Mouse (Mus musculus) neural tube, embryonic 14.5 days (tissue): Measurements from ENCODE around the gene Vps8. TPM values are rescaled to one million over a fixed set of nuclear protein-coding genes. Genes with fewer than 3 reads are reported as not detected.

ENCODE experiments used
- ATAC-seq: fragments of 200-750 bp; cut with Nextera tagmentation; 2 replicates; pipeline ENCODE4 v1.8.0; 2017; ENCODE audit warnings: low read depth, mild to moderate bottlenecking, moderate TSS enrichment, moderate library complexity
- H3K27ac ChIP-seq: fragments of 300-500 bp; sonication (generic); 2 replicates; pipeline ENCODE4 v1.5.1; 2014; ENCODE audit warnings: low read depth, mild to moderate bottlenecking, control low read depth, low read length, moderate library complexity, mixed read lengths
- H3K27me3 ChIP-seq: fragments of 300-500 bp; sonication (generic); 2 replicates; pipeline ENCODE4 v1.6.1; 2014; ENCODE audit warnings: low read length; ENCODE audit not compliant: control insufficient read depth, insufficient read depth
- H3K36me3 ChIP-seq: fragments of 300-500 bp; sonication (generic); 2 replicates; pipeline ENCODE4 v1.6.1; 2014; ENCODE audit warnings: low read length, mixed read lengths; ENCODE audit not compliant: control insufficient read depth, insufficient read depth
- H3K4me1 ChIP-seq: fragments of 300-500 bp; sonication (generic); 2 replicates; pipeline ENCODE4 v1.6.1; 2014; ENCODE audit warnings: low read length; ENCODE audit not compliant: control insufficient read depth, insufficient read depth
- H3K4me2 ChIP-seq: fragments of 300-500 bp; sonication (generic); 2 replicates; pipeline ENCODE4 v1.6.1; 2014; ENCODE audit warnings: mild to moderate bottlenecking, low read depth, low read length, control low read depth
- H3K4me3 ChIP-seq: fragments of 300-500 bp; sonication (generic); 2 replicates; pipeline ENCODE4 v1.5.1; 2014; ENCODE audit warnings: low read depth, low read length, control low read depth, mixed read lengths
- H3K9ac ChIP-seq: fragments of 300-500 bp; sonication (generic); replicated peaks from 2 replicates; pipeline ENCODE4 v1.6.1; 2014; ENCODE audit warnings: low read depth, mild to moderate bottlenecking, control low read depth, low read length, mixed read lengths
- H3K9me3 ChIP-seq: fragments of 300-500 bp; sonication (generic); 2 replicates; pipeline ENCODE4 v1.6.1; 2016; ENCODE audit warnings: low read length; ENCODE audit not compliant: control insufficient read depth
- WGBS: fragments of 180-500 bp; shearing (Covaris S2); extraction: QIAGEN DNeasy Blood & Tissue Kit; methylation state at CpG from one replicate; pipeline ENCODE4 v1.1.7; 2014; 5-methylcytosine and 5-hydroxymethylcytosine counted together
- polyA plus RNA-seq: library from polyadenylated mRNA; unstranded; fragments of >200 nt; fragmentation: Nextera tagmentation; extraction: Ambion mirVana; gene quantifications from 2 replicates; pipeline ENCODE4 v1.2.1, GENCODE M21; 2014

Vps8 gene
- polyA plus RNA-seq, 1 experiment from 2014 or later: 37.9 TPM

GRCm38 (mm10) chr16:21382152-21382911, 40.6 kb upstream of the Vps8 start:
- Histone ChIP-seq H3K9me3 (no peaks in the 10 kb centered on the region), H3K4me1 (0 out of 2 replicates have a peak, but pooled peaks cover 2% of the 10 kb centered on the region), H3K9ac (no peak overlapping the region)

GRCm38 (mm10) chr16:21385926-21386881, 36.7 kb upstream of the Vps8 start:
- no peaks in the 10 kb centered on the region for H3K9me3 ChIP-seq
- WGBS: 64% methylated on average over 14 of the region's 14 CpGs
- H3K9ac ChIP-seq: no peak overlapping the region
- no peak for ATAC-seq
- H3K27me3 ChIP-seq: no peaks in the 10 kb centered on the region
- no peaks in the 10 kb centered on the region for H3K4me1 ChIP-seq
- H3K36me3 ChIP-seq: no peaks in the 10 kb centered on the region
- no peak overlapping the region for H3K4me3 ChIP-seq
- no peak overlapping the region for H3K27ac ChIP-seq
- no peak overlapping the region for H3K4me2 ChIP-seq

More at GRCm38 (mm10) chr16:21382152-21382911, 40.6 kb upstream of the Vps8 start:
- no peak for ATAC-seq
- Histone ChIP-seq H3K27ac (no peak overlapping the region), H3K27me3 (no peaks in the 10 kb centered on the region), H3K36me3 (no peaks in the 10 kb centered on the region), H3K4me2 (no peak overlapping the region), H3K4me3 (no peak overlapping the region)
- WGBS: 53% methylated on average over 11 of the region's 11 CpGs

DNA sequence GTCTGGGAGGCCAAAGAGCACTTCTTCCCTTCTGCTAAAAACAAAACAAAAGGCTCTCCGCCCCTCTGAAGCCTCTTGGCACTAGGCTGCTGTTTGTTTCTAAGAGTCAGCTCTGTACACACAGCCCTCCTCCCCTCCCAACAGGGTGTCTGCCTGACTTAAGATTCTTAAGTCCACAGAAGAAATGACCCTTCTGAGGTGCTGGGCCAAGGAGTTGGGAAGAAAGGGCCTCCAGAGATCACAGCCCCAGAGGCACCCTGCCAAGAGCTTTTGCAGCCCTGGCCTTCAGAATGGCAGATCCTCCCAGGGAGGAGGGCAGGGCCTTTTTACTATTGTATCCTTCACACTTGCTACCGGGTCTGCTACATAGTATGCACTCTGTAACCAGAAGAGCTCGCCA, 33.6 kb upstream of the Vps8 start:
- WGBS: 31% methylated on average over 3 of the region's 3 CpGs
- Histone ChIP-seq H3K27me3 (no peaks in the 10 kb centered on the region), H3K36me3 (no peaks in the 10 kb centered on the region), H3K4me1 (peaks cover 3% of the 10 kb centered on the region; the same call in 1 of the 2 replicates), H3K9me3 (no peaks in the 10 kb centered on the region), H3K27ac (no peak overlapping the region), H3K4me3 (no peak overlapping the region), H3K9ac (no peak overlapping the region), H3K4me2 (no peak overlapping the region)
- no peak for ATAC-seq

DNA sequence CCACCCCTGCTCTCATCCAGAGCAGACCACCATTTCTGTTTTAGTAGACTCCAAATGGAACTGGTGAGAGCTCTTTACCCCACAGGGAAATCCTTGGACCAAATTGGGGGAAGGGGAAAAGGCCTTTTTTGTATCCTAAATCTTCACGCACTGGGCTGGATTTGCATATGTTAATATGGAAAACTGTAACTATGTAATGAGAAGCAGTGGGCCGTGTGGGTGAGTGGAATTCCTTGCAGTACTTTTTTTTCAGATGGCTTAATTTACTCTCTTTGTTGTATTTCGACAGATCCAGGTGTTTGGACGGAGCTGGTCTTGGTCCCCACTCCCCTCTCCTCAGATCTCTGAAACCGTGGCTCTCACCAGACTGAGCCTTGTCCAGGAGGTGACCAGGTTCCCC, 32.2 kb upstream of the Vps8 start:
- no peak for ATAC-seq
- Histone ChIP-seq H3K27me3 (no peaks in the 10 kb centered on the region), H3K9me3 (no peaks in the 10 kb centered on the region), H3K4me2 (no peak overlapping the region), H3K4me3 (no peak overlapping the region), H3K9ac (no peak overlapping the region), H3K4me1 (peaks cover 7% of the 10 kb centered on the region), H3K27ac (no peak overlapping the region), H3K36me3 (no peaks in the 10 kb centered on the region)
- WGBS: 55% methylated on average over 5 of the region's 5 CpGs

DNA sequence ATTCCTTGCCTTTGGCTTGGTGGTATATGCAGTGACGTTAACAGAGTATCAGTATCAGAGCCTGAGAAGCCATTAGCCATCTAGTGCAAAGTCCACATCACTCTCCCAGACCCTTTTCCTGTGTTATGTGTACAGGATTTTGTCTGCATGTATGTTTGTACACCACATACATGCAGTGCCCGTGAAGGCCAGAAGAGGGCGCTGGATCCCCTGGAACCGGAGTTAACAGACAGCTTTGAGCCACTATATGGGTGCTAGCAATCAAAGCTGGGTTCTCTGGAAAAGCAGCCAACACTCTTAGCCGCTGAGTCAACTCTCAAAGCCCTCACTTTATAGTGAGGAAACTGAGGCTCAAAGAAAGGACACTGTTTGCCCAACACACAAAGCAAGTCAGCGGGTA, 30.8 kb upstream of the Vps8 start:
- Histone ChIP-seq H3K4me2 (no peak overlapping the region), H3K4me1 (peaks cover 9% of the 10 kb centered on the region), H3K27me3 (no peaks in the 10 kb centered on the region), H3K4me3 (no peak overlapping the region), H3K36me3 (no peaks in the 10 kb centered on the region), H3K9ac (no peak overlapping the region), H3K9me3 (no peaks in the 10 kb centered on the region), H3K27ac (0 out of 2 replicates have a peak overlapping the region, but pooled peaks have one; percentile 16)
- 65% methylated on average over 6 of the region's 6 CpGs for WGBS
- ATAC-seq: peak; percentile 15; the same call in 1 of the 2 replicates

DNA sequence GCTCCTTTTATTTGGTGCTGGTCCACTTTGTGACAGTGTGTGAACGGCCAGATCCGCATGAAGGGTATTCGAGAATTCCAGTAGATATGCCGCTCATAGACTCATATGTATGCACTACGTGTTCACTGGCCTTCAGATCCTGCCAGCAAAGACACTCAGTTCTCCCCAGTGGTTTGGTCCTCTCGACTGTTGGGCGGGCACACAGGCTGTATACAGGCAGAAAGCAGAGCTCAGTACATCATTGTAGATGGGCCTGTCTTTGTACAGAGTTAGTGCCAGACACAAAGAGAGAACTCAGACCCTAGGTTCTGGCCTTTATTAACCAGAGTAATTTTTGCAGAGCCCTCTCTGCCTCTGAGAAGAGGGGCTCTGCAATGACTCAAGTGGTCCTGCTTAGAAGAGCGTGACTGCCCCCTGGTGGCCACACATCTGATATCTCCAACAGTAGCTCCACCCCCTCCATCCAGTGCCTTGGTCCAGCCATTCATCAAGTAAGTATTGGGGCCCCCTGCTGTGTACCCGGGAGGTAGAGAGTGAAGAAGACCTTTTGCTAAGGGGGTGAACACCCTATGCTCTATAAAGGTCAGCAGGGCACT, 30.3 kb upstream of the Vps8 start:
- no peak overlapping the region for H3K4me2 ChIP-seq
- H3K9ac ChIP-seq: no peak overlapping the region
- H3K27ac ChIP-seq: 0 out of 2 replicates have a peak overlapping the region, but pooled peaks have one; percentile 16
- H3K27me3 ChIP-seq: no peaks in the 10 kb centered on the region
- ATAC-seq: peak; percentile 85
- no peaks in the 10 kb centered on the region for H3K36me3 ChIP-seq
- no peak overlapping the region for H3K4me3 ChIP-seq
- H3K9me3 ChIP-seq: no peaks in the 10 kb centered on the region
- H3K4me1 ChIP-seq: peaks cover 12% of the 10 kb centered on the region
- 30% methylated on average over 9 of the region's 9 CpGs for WGBS

DNA sequence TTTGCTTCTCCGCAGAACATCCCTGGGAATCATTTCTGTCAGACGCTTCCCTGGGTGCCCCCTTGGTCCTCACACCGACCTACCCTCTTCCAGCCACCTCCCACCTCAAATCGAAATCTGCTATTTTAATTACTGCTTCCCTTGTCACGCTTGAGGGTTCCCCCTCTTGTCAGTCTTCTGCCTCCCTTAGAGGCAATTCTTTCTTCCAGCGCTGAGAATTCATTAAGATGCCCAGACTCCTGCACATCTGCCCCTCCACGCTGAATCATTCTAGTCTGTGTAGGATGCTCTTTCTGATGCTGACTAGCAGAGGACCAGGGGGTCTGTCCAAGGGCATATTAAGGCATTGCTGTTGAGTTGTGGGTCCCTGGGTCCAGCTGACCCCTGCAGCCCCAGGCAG, 27.4 kb upstream of the Vps8 start:
- H3K27me3 ChIP-seq: no peaks in the 10 kb centered on the region
- WGBS: 27% methylated on average over 7 of the region's 7 CpGs
- no peak for ATAC-seq
- H3K4me3 ChIP-seq: no peak overlapping the region
- H3K4me1 ChIP-seq: peaks cover 21% of the 10 kb centered on the region
- H3K9me3 ChIP-seq: no peaks in the 10 kb centered on the region
- H3K36me3 ChIP-seq: no peaks in the 10 kb centered on the region
- H3K27ac ChIP-seq: 0 out of 2 replicates have a peak overlapping the region, but pooled peaks have one; percentile 1
- H3K4me2 ChIP-seq: no peak overlapping the region
- H3K9ac ChIP-seq: no peak overlapping the region

- Histone ChIP-seq H3K4me2 (no peak overlapping the region), H3K9me3 (no peaks in the 10 kb centered on the region), H3K4me1 (peaks cover 18% of the 10 kb centered on the region), H3K27me3 (no peaks in the 10 kb centered on the region), H3K4me3 (no peak overlapping the region), H3K9ac (no peak overlapping the region), H3K36me3 (no peaks in the 10 kb centered on the region), H3K27ac (no peak overlapping the region; the same call in 1 of the 2 replicates)
- ATAC-seq: no peak
- WGBS: 38% methylated on average over 5 of the region's 5 CpGs
Measured at GRCm38 (mm10) chr16:21397681-21398080, 25.2 kb upstream of the Vps8 start.
